16 mouse cellular contexts compared by ENCODE assay signal in the genomic region with DNA sequence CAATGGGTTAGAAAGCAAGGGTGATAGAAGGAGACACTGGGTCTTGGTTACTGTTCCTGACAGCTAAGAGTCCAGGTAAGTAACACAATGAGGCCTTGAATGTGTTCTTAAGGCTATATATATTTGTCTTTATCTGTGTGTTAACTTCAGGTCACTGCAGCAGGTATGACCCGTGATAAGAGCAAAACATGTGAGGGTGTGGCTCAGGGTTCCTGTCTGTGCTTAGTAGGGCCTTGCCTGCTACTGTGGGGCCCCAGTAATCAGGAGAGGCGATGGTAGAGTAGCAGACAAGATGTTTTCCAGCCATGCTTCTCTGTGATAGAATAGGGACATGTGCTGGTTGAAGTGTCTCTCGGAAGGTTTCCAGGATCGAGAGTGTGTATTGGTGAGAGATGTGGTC.
DNase-seq lines count a peak whose midpoint lies in the region; ATAC-seq and TF ChIP-seq lines count a peak whose summit lies in the region.
"Had no signal": no experiment of that assay in that cellular context is flagged by ENCODE, and none has a peak within 500 bp of the region (broad histone marks: within the 10 kb centered on the region; RNA-seq: fewer than 3 reads in every experiment).

No protein-coding gene starts in this region.

- H3K9me3 ChIP-seq in intestine, embryonic 15.5 days, result no peaks in the 10 kb centered on the region
- no peaks in the 10 kb centered on the region for H3K9me3 ChIP-seq in intestine, postnatal 0 days (ENCODE audit: control insufficient read depth)
- H3K9me3 ChIP-seq in liver, embryonic 13.5 days (replicated peaks), result no peaks in the 10 kb centered on the region
- H3K9me3 ChIP-seq in stomach, embryonic 15.5 days, result no peaks in the 10 kb centered on the region
- H3K9me3 ChIP-seq in forebrain, embryonic 13.5 days (replicated peaks), result no peaks in the 10 kb centered on the region

- no peaks in the 10 kb centered on the region for H3K27me3 ChIP-seq in intestine, embryonic 15.5 days (replicated peaks)
- H3K27me3 ChIP-seq in intestine, postnatal 0 days (replicated peaks; ENCODE audit: control insufficient read depth, insufficient read depth, low read length), result no peaks in the 10 kb centered on the region
- H3K27me3 ChIP-seq in liver, embryonic 13.5 days, result no peaks in the 10 kb centered on the region
- no peaks in the 10 kb centered on the region for H3K27me3 ChIP-seq in stomach, embryonic 15.5 days (replicated peaks)
- no peaks in the 10 kb centered on the region for H3K27me3 ChIP-seq in forebrain, embryonic 13.5 days
- H3K27me3 ChIP-seq: CH12.LX had no signal

- H3K9ac ChIP-seq in intestine, embryonic 15.5 days, result no peak overlapping the region
- H3K9ac ChIP-seq in intestine, postnatal 0 days (ENCODE audit: low read depth, low read length), result no peak overlapping the region
- peak overlapping the region; percentile 56; the same call in 1 of the 2 replicates for H3K9ac ChIP-seq in liver, embryonic 13.5 days
- H3K9ac ChIP-seq in stomach, embryonic 15.5 days, result no peak overlapping the region
- no peak overlapping the region for H3K9ac ChIP-seq in forebrain, embryonic 13.5 days

- no peak overlapping the region for H3K27ac ChIP-seq in intestine, embryonic 15.5 days
- H3K27ac ChIP-seq in intestine, postnatal 0 days (ENCODE audit: low read depth, low read length), result no peak overlapping the region
- H3K27ac ChIP-seq in liver, embryonic 13.5 days, result peak overlapping the region; percentile 90
- no peak overlapping the region for H3K27ac ChIP-seq in stomach, embryonic 15.5 days
- no peak overlapping the region for H3K27ac ChIP-seq in forebrain, embryonic 13.5 days
- H3K27ac ChIP-seq: hindbrain, postnatal 0 days had no signal

- H3K4me3 ChIP-seq in intestine, embryonic 15.5 days (replicated peaks), result no peak overlapping the region
- no peak overlapping the region for H3K4me3 ChIP-seq in intestine, postnatal 0 days (ENCODE audit: low read depth, low read length)
- peak overlapping the region; percentile 27; the same call in 1 of the 2 replicates for H3K4me3 ChIP-seq in liver, embryonic 13.5 days (replicated peaks)
- H3K4me3 ChIP-seq in stomach, embryonic 15.5 days (replicated peaks), result no peak overlapping the region
- H3K4me3 ChIP-seq in forebrain, embryonic 13.5 days, result no peak overlapping the region

- H3K36me3 ChIP-seq in intestine, embryonic 15.5 days, result no peaks in the 10 kb centered on the region
- no peaks in the 10 kb centered on the region for H3K36me3 ChIP-seq in intestine, postnatal 0 days (ENCODE audit: control insufficient read depth, insufficient read depth)
- H3K36me3 ChIP-seq in liver, embryonic 13.5 days, result no peaks in the 10 kb centered on the region
- no peaks in the 10 kb centered on the region for H3K36me3 ChIP-seq in stomach, embryonic 15.5 days
- H3K36me3 ChIP-seq in forebrain, embryonic 13.5 days (ENCODE audit: poor library complexity, severe bottlenecking), result no peaks in the 10 kb centered on the region

- DNase-seq in liver, embryonic 13.5 days, result peak; percentile 28
- DNase-seq in adrenal gland, adult (ENCODE audit: inconsistent age in 2 of 2, low spot score in 1 of 2), result no peak
- DNase-seq: adrenal gland, postnatal 36 days; cerebellum, adult 8-10 months; kidney, adult 8-10 months; kidney, postnatal 36 days; lung, adult 2 months; thymus, adult 18-20 months had no signal

- 55% methylated on average over 4 of the region's 4 CpGs for WGBS in intestine, embryonic 15.5 days
- WGBS in intestine, postnatal 0 days, result 47% methylated on average over 4 of the region's 4 CpGs
- 19% methylated on average over 4 of the region's 4 CpGs for WGBS in liver, embryonic 13.5 days (ENCODE audit: insufficient replicate concordance)
- 66% methylated on average over 4 of the region's 4 CpGs for WGBS in stomach, embryonic 15.5 days
- WGBS in forebrain, embryonic 13.5 days, result 92% methylated on average over 4 of the region's 4 CpGs

- peaks cover 18% of the 10 kb centered on the region; the same call in 1 of the 2 replicates for H3K4me1 ChIP-seq in intestine, embryonic 15.5 days (replicated peaks)
- H3K4me1 ChIP-seq in intestine, postnatal 0 days (replicated peaks; ENCODE audit: control insufficient read depth, insufficient read depth, low read length), result peaks cover 5% of the 10 kb centered on the region; the same call in 1 of the 2 replicates
- H3K4me1 ChIP-seq in liver, embryonic 13.5 days (replicated peaks), result peaks cover 66% of the 10 kb centered on the region
- H3K4me1 ChIP-seq in stomach, embryonic 15.5 days, result peaks cover 19% of the 10 kb centered on the region
- H3K4me1 ChIP-seq in forebrain, embryonic 13.5 days, result peaks cover 37% of the 10 kb centered on the region

- TF ChIP-seq CTCF in intestine, postnatal 0 days (IDR thresholded peaks at IDR 0.05; ENCODE audit: low read depth), result no peak

- H3K4me2 ChIP-seq in intestine, embryonic 15.5 days (replicated peaks), result no peak overlapping the region
- H3K4me2 ChIP-seq in intestine, postnatal 0 days (replicated peaks; ENCODE audit: low read depth), result no peak overlapping the region
- H3K4me2 ChIP-seq in liver, embryonic 13.5 days, result peak overlapping the region; percentile 60
- H3K4me2 ChIP-seq in stomach, embryonic 15.5 days, result no peak overlapping the region
- no peak overlapping the region for H3K4me2 ChIP-seq in forebrain, embryonic 13.5 days

- peak; percentile 84 for ATAC-seq in intestine, embryonic 15.5 days
- ATAC-seq in intestine, postnatal 0 days, result no peak
- peak; percentile 76 for ATAC-seq in erythroblast, adult 5-6 weeks (replicated peaks; ENCODE audit: low FRiP score, poor library complexity, severe bottlenecking)
- ATAC-seq in liver, embryonic 13.5 days (ENCODE audit: low read depth), result peak; percentile 98
- ATAC-seq in stomach, embryonic 15.5 days (ENCODE audit: insufficient read depth, low FRiP score, low read depth), result peak; percentile 92
- no peak for ATAC-seq in forebrain, embryonic 13.5 days
- ATAC-seq: forebrain, embryonic 16.5 days; hindbrain, postnatal 0 days had no signal

Comparison
In these comparisons a context has a peak if more than half of its experiments do, and no peak if none do; other contexts are left out.
1. ATAC-seq: peak in intestine, embryonic 15.5 days (single experiment), erythroblast, adult 5-6 weeks (single experiment), liver, embryonic 13.5 days (single experiment) and stomach, embryonic 15.5 days (single experiment); none in intestine, postnatal 0 days (single experiment) and forebrain, embryonic 13.5 days (single experiment).